Mouse (Mus musculus) erythroblast, embryonic 14.5 days (primary cell): Measurements from ENCODE around the gene Tenm2. TPM values are rescaled to one million over a fixed set of nuclear protein-coding genes. Genes with fewer than 3 reads are reported as not detected.

ENCODE experiments used
- H3K27me3 ChIP-seq: 2 replicates; pipeline ENCODE4 v1.6.1; 2012; ENCODE audit warnings: inconsistent platforms; ENCODE audit not compliant: control insufficient read depth
- H3K36me3 ChIP-seq: 2 replicates; pipeline ENCODE4 v1.6.1; 2012; ENCODE audit warnings: mild to moderate bottlenecking, inconsistent platforms; ENCODE audit not compliant: control insufficient read depth
- H3K4me1 ChIP-seq: 2 replicates; pipeline ENCODE4 v1.6.1; 2012; ENCODE audit warnings: inconsistent platforms; ENCODE audit not compliant: control insufficient read depth
- H3K4me3 ChIP-seq: replicated peaks from 2 replicates; pipeline ENCODE3; 2012; ENCODE audit warnings: moderate library complexity, mild to moderate bottlenecking, inconsistent platforms
- H3K9me3 ChIP-seq: 2 replicates; pipeline ENCODE4 v1.6.1; 2012; ENCODE audit warnings: low read length, inconsistent platforms, mixed read lengths; ENCODE audit not compliant: control insufficient read depth
- GATA1 ChIP-seq: IDR thresholded peaks from 2 replicates; pipeline ENCODE4 v1.6.1; 2012; ENCODE audit warnings: low read length, inconsistent platforms, mixed read lengths
- TAL1 ChIP-seq: IDR thresholded peaks from 3 replicates; pipeline ENCODE4 v1.6.1; 2012; ENCODE audit warnings: low read length, inconsistent platforms, mixed read lengths
- polyA plus RNA-seq: library from polyadenylated mRNA; stranded (reverse); fragments of >175 nt; gene quantifications from 2 replicates; pipeline ENCODE4 v1.2.3, GENCODE M21; 2012

Tenm2 gene
- polyA plus RNA-seq, 1 experiment: under 0.01 TPM

DNA sequence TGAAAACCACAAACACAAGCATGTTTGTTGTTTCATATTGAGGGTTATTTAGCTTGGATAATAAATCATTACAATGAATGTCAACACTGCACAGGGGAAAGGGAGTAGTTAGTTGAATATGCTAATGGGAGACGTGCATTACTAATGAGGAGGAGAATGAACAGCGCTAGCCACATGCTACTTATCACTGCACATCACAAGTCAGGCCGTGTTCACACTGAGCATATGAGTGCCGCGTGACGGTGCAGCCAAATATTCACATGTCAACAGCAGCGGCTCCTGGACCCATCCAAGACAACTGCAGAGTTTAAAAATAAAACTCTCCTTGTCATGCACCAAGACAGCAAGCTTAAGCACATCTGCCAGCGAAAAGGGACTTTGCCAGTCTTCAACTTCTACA lies 753.6 kb downstream of the Tenm2 start:
- Histone ChIP-seq H3K4me3 (no peak overlapping the region), H3K27me3 (no peaks in the 10 kb centered on the region)
- TF ChIP-seq GATA1: no peak
- no peak for TF ChIP-seq TAL1

DNA sequence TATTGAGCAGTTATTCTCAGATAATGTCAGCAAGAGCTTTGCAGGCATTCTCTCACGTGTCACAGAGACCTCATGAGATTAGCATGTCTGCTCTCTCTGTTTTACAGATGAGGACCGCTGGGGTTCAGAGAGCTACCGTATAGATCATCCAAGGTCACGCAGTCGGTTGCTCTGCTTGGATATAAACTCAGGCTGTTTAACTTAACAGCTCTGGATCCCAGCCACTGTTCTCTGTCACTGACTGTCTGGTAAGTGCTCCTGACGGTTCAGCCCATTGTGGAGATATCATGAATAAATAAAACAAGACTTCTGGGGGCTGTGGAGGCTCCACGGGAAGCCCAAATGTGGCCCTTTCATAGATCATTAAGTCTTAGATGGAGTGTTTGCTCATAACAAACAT lies 754.2 kb downstream of the Tenm2 start:
- Histone ChIP-seq H3K27me3 (no peaks in the 10 kb centered on the region), H3K36me3 (no peaks in the 10 kb centered on the region), H3K9me3 (no peaks in the 10 kb centered on the region), H3K4me1 (no peaks in the 10 kb centered on the region), H3K4me3 (no peak overlapping the region)
- TF ChIP-seq TAL1 (no peak), GATA1 (no peak)

More for the DNA sequence above, 753.6 kb downstream of the Tenm2 start:
- Histone ChIP-seq H3K4me1 (no peaks in the 10 kb centered on the region), H3K9me3 (no peaks in the 10 kb centered on the region), H3K36me3 (no peaks in the 10 kb centered on the region)

DNA sequence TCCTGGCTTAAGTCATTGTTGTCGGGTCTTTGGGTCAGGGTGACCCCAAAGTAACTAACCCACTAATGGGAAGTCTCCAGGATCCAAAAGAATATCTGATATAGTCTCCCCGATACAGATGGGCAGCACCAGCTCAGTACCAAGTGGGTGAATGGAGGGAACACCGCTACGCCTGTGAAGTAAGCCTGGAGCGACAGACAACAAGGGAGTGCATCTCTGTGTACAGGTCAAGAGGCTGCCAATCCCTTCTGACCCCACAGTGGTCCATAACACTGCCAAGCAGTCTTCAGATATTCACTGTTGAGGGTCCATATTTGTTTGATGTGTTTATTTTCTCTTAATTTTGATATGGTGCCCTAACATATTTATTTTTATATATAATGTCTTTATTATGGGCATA lies 754.7 kb downstream of the Tenm2 start:
- no peaks in the 10 kb centered on the region for H3K4me1 ChIP-seq
- no peaks in the 10 kb centered on the region for H3K9me3 ChIP-seq
- H3K36me3 ChIP-seq: no peaks in the 10 kb centered on the region
- no peak overlapping the region for H3K4me3 ChIP-seq
- TF ChIP-seq GATA1 (no peak), TAL1 (no peak)
- H3K27me3 ChIP-seq: no peaks in the 10 kb centered on the region

DNA sequence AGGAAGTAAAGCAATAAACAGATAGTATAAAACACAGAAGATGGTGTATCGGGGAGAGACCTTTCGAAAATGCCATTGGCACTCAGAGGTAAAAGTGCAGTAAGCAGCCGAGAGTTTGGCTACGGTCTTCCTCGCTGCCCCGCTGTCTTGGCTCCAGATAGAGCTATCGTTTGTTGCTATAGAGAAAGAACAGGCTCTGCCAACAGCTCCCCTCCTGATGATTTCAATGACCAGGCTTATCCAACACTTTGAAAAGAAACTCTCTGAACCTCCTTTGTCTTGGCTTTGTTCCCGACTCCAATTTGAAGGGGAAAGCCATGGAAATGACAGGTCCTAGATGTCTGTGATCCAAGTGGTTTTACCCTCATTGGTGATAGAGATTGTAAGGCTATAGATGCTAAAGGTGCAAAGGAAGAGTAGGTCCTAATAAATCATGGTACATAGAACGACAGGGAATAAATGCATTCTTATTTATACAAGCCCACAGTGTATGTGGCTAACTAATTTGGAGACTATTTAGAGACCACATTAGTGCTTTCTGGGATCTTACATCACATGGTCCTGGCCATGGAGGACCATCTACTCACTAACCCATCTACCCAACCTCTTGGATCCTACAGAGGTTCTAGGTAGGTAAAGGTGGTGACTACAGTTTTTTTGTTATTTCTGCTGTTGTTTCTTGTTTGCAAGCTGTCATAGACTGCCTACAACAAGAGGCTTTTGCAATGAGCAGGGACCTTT lies 765.8 kb downstream of the Tenm2 start:
- Histone ChIP-seq H3K9me3 (no peaks in the 10 kb centered on the region; the same call in 1 of the 2 replicates), H3K36me3 (no peaks in the 10 kb centered on the region), H3K27me3 (no peaks in the 10 kb centered on the region), H3K4me1 (no peaks in the 10 kb centered on the region), H3K4me3 (no peak overlapping the region)
- TF ChIP-seq GATA1: no peak
- no peak for TF ChIP-seq TAL1

DNA sequence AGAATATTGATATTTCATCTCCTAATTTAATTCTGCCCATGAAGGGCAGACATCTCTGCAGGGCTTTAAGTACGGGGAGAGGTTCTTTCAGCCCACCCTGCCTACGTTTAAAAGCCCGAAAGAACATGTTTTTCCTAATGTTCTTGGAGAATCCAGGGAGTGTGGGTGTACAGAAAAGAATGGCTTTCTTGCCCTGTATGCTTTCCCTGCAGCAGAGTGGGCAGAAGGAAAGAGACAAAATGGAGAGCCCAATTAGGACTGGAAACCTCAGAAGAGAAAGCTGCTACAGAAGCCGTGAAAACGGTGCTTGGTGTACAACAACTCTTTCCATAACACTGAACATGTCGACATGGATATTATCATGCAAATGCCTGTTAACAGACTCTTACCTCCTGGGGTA lies 777.3 kb downstream of the Tenm2 start:
- no peaks in the 10 kb centered on the region for H3K4me1 ChIP-seq
- H3K27me3 ChIP-seq: no peaks in the 10 kb centered on the region
- H3K9me3 ChIP-seq: peaks cover 2% of the 10 kb centered on the region; the same call in 1 of the 2 replicates
- TF ChIP-seq GATA1: no peak
- no peak for TF ChIP-seq TAL1
- H3K36me3 ChIP-seq: no peaks in the 10 kb centered on the region
- H3K4me3 ChIP-seq: no peak overlapping the region

DNA sequence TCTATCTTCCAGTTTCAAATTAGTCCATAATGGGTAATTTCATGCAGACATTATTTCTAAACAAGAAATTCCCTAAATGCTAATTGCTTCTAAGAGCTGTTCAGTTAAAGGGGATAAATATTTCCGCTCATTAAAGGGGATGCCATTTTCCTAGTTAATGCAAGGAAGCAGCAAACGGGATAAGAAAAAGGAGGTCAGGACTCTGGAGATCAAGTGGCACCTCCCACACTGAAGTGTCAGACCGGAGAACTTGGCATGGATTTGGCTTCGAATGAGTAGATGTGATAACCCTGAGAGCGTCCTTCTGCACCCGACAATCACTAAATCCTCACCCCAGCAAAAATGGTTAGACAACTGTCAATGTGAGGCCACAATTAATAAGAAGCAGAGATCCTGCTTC lies 781.7 kb downstream of the Tenm2 start:
- Histone ChIP-seq H3K27me3 (no peaks in the 10 kb centered on the region), H3K4me1 (no peaks in the 10 kb centered on the region), H3K9me3 (peaks cover 2% of the 10 kb centered on the region; the same call in 1 of the 2 replicates), H3K4me3 (no peak overlapping the region), H3K36me3 (no peaks in the 10 kb centered on the region)
- no peak for TF ChIP-seq GATA1

DNA sequence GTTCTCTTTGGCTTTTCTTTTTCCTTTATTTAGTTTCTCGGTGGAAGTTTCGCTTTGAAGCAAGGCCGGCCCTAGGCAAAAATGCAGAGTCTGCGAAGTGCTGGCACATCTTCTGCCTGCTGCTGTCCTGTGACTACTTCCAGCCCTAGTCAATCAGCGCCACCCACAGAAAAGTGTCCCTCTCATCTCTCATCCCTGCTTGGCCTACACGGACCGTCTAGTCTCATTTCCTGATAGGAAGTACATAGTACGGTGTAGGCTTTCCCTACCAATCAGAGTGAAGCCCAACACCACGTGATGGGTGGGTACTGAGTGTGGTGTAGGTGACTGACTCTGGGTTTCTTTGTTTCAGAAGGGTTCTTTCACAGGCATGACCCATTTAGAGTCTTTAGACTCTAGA lies 783.3 kb downstream of the Tenm2 start:
- Histone ChIP-seq H3K4me3 (no peak overlapping the region), H3K36me3 (no peaks in the 10 kb centered on the region), H3K9me3 (peaks cover 2% of the 10 kb centered on the region; the same call in 1 of the 2 replicates), H3K4me1 (no peaks in the 10 kb centered on the region), H3K27me3 (no peaks in the 10 kb centered on the region)
- no peak for TF ChIP-seq GATA1
- TF ChIP-seq TAL1: no peak

DNA sequence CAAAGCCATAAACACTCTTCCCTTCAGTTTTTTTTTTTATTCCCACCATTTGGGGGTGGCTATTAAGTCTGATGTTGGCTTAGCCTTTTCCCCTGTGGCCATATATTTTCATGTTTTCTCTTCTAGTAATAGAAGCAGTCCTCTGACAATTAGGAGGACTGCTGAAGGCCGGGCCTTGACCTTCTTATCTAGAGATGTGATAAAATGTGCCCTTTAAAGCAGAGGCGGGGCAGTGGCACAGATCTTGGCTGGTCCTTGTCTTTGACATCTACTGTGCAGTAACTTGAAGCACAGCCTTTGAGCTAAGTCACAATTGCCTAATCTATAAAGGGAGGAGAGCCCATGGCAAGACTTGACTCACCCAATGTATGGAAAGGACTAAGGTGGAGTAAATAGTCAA lies 789.4 kb downstream of the Tenm2 start:
- Histone ChIP-seq H3K9me3 (no peaks in the 10 kb centered on the region; the same call in 1 of the 2 replicates), H3K36me3 (no peaks in the 10 kb centered on the region), H3K4me1 (no peaks in the 10 kb centered on the region), H3K4me3 (no peak overlapping the region), H3K27me3 (no peaks in the 10 kb centered on the region)
- TF ChIP-seq GATA1 (no peak), TAL1 (no peak)

DNA sequence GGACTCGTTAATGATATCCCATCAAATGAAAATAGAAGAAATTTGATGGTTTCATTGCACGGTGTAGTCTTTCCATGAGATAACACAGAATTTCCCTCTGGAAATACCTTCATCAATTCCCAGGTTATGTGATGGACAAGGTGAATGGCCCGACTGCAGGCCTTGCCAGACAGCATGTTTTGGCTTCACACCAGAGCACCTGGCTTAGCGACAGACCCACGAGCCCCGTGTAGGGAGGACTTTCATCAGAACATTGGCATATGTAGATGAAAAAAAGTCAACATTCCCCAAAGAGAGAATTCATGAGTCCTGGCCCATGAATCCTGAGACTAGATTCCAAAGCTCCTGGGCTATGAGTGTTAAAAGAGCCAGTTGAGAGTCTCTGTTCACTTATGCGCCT lies 791.9 kb downstream of the Tenm2 start:
- Histone ChIP-seq H3K36me3 (no peaks in the 10 kb centered on the region), H3K9me3 (no peaks in the 10 kb centered on the region; the same call in 1 of the 2 replicates), H3K4me1 (no peaks in the 10 kb centered on the region), H3K4me3 (no peak overlapping the region), H3K27me3 (no peaks in the 10 kb centered on the region)
- TF ChIP-seq GATA1: no peak
- no peak for TF ChIP-seq TAL1
